Mouse (Mus musculus): ENCODE measurements at regions not wholly inside any gene's neighbourhood (a gene's known extent, or its start where the extent isn't known, plus 50 kb on each side); places are given as distances from the start of the nearest gene placed in this dataset.

DNA sequence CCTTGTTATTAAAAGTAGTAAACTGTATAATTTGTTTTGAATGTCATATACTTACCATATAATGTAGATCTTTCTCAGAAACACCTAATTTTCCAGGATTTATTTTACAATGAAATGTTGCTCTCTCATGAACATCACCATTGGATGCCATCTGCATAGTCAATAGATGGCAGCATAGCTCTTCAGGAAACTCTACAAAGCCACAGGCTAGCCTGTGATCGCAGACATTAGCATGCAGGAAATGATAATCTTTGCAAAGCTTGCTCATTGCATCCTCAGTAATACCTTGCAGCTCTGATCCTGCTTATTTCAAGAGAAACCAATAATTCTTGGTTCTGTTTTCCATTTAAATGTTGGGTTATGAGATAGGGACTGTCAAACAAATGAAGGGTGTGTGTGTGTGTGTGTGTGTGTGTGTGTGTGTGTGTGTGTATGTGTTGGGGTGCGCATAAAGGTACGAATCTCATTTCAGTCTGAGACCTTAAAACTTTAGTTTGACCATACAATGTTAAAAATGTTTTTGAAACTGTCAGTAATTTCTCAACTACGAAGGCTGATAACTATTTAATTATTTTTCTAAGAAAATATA is 1595.1 kb upstream of the Pcdh10 start:
- peak; percentile 50 for DNase-seq

DNA sequence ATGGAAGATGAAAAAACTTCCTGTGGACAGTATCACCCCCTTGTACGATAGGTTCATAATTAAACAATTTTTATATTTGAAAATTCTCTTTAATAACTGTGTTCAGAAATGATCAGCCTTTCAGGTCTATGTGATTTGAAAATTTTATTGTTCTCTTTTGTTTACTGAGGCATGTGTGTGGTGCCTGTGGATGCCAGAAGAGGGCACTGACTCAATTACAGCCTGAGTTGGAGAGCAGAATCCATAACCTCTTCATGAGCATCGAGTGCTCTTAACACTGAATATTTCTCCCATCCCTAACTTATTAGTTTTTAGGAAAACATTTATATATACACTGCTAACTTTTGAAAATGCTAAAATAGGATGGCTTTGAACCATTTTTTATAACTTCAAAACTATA is 1594.0 kb upstream of the Pcdh10 start:
- no peak for DNase-seq
